Mouse (Mus musculus): ENCODE data around the gene Lct. TPM values are rescaled to one million over a fixed set of nuclear protein-coding genes. Genes with fewer than 3 reads are reported as not detected.
"Not testable (repeated sequence)": the region's sequence is repeated elsewhere in the genome, so short reads cannot be mapped to it uniquely, and the experiment has no call there.

Gene Lct
- polyA plus RNA-seq, 1 experiment from 2014 or later, result 0.16 TPM

DNA sequence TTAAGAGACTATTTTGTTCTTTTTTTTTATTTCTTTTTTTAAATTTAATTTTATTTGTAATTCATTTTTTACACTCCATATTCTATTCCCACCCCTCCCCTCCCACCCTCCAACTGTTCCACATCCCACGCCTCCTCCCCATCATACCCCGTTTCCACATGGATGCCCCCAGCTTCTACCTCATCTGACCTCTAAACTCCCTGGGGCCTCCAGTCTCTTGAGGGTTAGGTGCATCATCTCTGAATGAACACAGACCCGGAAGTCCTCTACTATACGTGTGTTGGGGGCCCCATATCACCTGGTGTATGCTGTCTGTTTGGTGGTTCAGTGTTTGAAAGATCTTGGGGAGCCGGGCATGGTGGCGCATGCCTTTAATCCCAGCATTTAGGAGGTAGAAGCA lies 8.9 kb downstream of the Lct start:
- peak; percentile 34 for DNase-seq (ENCODE audit: low spot score)
- H3K4me1 ChIP-seq (replicated peaks; ENCODE audit: control insufficient read depth, insufficient read depth, low read length); H3K36me3 ChIP-seq (ENCODE audit: control insufficient read depth, insufficient read depth, low read length); H3K4me2 ChIP-seq (ENCODE audit: low read depth, low read length, severe bottlenecking); H3K4me3 ChIP-seq (ENCODE audit: low read depth, low read length); H3K9me3 ChIP-seq (ENCODE audit: control insufficient read depth, low read length); ATAC-seq (replicated peaks; ENCODE audit: low FRiP score); H3K27me3 ChIP-seq (ENCODE audit: control insufficient read depth, insufficient read depth, low read length); H3K27ac ChIP-seq (ENCODE audit: low read depth, low read length); H3K9ac ChIP-seq (ENCODE audit: low read length): not testable (repeated sequence)
- WGBS, result 90% methylated on average over 6 of the region's 6 CpGs

DNA sequence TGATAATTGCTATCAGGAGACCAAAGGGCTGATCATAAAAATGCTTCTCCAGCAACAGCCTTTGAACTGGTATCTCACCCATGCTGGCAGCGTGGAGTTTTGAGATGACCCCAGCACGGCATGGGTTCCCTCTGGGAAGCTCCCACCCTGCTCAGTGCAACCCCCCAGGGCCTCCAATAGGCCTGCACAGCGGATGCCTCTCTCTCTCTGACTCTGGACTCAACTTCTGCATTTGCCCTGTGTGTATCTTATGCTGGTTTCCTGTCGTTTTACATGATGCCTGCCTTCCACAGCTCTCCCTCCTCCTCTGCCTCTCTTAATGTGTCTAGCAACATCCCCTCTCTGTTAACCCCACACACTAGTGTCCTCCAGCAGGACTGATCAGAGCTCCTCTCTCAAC lies 13.5 kb downstream of the Lct start:
- H3K36me3 ChIP-seq (ENCODE audit: control insufficient read depth, insufficient read depth, low read length), result no peaks in the 10 kb centered on the region
- 78% methylated on average over 4 of the region's 4 CpGs for WGBS
- H3K9me3 ChIP-seq (ENCODE audit: control insufficient read depth, low read length), result no peaks in the 10 kb centered on the region
- no peak overlapping the region for H3K27ac ChIP-seq (ENCODE audit: low read depth, low read length)
- H3K9ac ChIP-seq (ENCODE audit: low read length), result no peak overlapping the region
- H3K4me3 ChIP-seq (ENCODE audit: low read depth, low read length), result no peak overlapping the region
- no peak for ATAC-seq (replicated peaks; ENCODE audit: low FRiP score)
- H3K4me2 ChIP-seq (ENCODE audit: low read depth, low read length, severe bottlenecking), result no peak overlapping the region
- DNase-seq (ENCODE audit: low spot score), result no peak
- H3K27me3 ChIP-seq (ENCODE audit: control insufficient read depth, insufficient read depth, low read length), result no peaks in the 10 kb centered on the region
- H3K4me1 ChIP-seq (replicated peaks; ENCODE audit: control insufficient read depth, insufficient read depth, low read length), result no peaks in the 10 kb centered on the region

DNA sequence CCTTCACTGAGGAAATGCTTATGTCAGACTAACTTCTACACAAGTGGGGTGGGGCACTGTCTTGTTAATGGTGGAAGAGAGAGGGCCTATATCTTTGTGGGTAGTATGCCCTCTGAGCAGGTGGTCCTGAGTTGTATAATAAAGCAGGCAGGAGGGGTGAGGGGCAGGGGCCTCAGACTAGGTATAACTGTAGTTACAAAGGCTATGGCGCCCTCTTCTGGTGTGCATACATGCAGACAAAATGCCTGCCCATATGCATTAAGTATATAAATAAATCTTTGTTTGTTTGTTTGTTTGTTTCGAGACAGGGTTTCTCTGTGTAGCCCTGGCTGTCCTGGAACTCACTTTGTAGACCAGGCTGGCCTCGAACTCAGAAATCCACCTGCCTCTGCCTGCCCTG lies 19.1 kb downstream of the Lct start:
- no peak overlapping the region for H3K9ac ChIP-seq (ENCODE audit: low read length)
- WGBS, result 74% methylated on average over 3 of the region's 3 CpGs
- no peak overlapping the region for H3K4me3 ChIP-seq (ENCODE audit: low read depth, low read length)
- no peaks in the 10 kb centered on the region for H3K9me3 ChIP-seq (ENCODE audit: control insufficient read depth, low read length)
- DNase-seq (ENCODE audit: low spot score) (no peak), ATAC-seq (replicated peaks; ENCODE audit: low FRiP score) (no peak)
- no peak overlapping the region for H3K4me2 ChIP-seq (ENCODE audit: low read depth, low read length, severe bottlenecking)
- H3K27me3 ChIP-seq (ENCODE audit: control insufficient read depth, insufficient read depth, low read length), result no peaks in the 10 kb centered on the region
- no peaks in the 10 kb centered on the region for H3K4me1 ChIP-seq (replicated peaks; ENCODE audit: control insufficient read depth, insufficient read depth, low read length)
- H3K27ac ChIP-seq (ENCODE audit: low read depth, low read length), result no peak overlapping the region
- no peaks in the 10 kb centered on the region for H3K36me3 ChIP-seq (ENCODE audit: control insufficient read depth, insufficient read depth, low read length)

DNA sequence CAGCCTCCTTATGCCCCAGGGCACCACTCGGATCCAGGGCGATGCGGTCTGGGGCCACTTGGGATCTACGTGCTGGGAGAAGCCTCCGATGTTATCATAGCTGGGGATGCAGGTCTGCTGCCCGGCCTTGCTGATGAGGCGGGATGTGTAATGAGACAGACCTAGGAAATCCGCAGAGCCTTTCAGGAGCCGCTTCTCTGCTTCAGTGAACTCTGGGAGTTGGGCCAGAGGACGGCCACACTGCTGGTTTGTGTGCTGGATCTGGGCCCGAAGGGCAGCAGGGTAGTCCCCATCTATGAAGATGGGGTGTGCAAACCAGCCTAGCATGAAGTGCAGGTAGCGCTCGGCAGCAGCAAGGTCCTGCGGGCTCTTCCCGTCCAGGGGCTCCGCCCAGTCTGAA lies 24.2 kb downstream of the Lct start:
- Histone ChIP-seq H3K36me3 (ENCODE audit: control insufficient read depth, insufficient read depth, low read length) (no peaks in the 10 kb centered on the region), H3K4me2 (ENCODE audit: low read depth, low read length, severe bottlenecking) (no peak overlapping the region), H3K9ac (ENCODE audit: low read length) (no peak overlapping the region), H3K27ac (ENCODE audit: low read depth, low read length) (no peak overlapping the region), H3K4me1 (replicated peaks; ENCODE audit: control insufficient read depth, insufficient read depth, low read length) (no peaks in the 10 kb centered on the region), H3K27me3 (ENCODE audit: control insufficient read depth, insufficient read depth, low read length) (no peaks in the 10 kb centered on the region), H3K9me3 (ENCODE audit: control insufficient read depth, low read length) (no peaks in the 10 kb centered on the region), H3K4me3 (ENCODE audit: low read depth, low read length) (no peak overlapping the region)
- ATAC-seq (replicated peaks; ENCODE audit: low FRiP score) (no peak), DNase-seq (ENCODE audit: low spot score) (no peak)
- 91% methylated on average over 16 of the region's 16 CpGs for WGBS

DNA sequence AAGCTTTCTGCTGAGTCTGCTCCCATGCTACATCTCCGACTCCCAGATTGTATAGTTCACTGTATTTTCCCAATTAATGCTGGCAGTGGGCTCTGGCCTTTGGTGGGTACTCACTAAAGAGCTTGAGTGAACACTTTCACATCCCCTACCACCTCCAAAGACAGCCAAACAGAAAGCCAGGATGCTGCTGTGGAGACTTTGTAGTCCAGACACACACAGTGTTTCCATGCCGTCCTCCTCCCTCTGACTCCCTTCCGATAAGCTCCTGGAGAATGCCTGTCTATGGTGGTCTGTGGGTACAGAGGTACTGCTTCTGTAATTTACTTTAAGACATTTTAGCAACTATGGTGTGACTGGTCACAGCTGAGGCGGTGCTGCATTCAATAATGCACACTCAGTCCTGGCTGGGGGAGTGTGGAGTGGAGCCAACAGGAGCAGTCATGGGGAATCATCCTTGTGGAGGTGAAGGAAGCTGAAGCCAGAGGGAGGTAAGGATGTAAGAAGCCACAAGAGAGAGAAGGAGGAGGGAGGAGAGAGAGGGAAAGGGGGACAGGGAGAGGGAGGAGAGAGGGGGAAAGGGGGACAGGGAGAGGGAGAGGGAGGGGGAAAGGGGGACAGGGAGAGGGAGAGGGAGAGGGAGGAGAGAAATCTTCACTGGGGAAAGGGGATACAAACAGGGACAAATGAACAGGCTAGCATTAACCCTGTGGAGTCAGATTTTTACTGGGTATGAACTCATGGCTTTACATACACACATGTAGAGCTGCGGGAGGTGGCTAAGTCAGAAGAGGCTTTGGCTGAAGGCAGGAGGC lies 32.2 kb downstream of the Lct start:
- Histone ChIP-seq H3K9me3 (ENCODE audit: control insufficient read depth, low read length) (no peaks in the 10 kb centered on the region), H3K36me3 (ENCODE audit: control insufficient read depth, insufficient read depth, low read length) (no peaks in the 10 kb centered on the region), H3K9ac (ENCODE audit: low read length) (no peak overlapping the region), H3K4me3 (ENCODE audit: low read depth, low read length) (no peak overlapping the region), H3K27ac (ENCODE audit: low read depth, low read length) (no peak overlapping the region), H3K4me1 (replicated peaks; ENCODE audit: control insufficient read depth, insufficient read depth, low read length) (no peaks in the 10 kb centered on the region), H3K27me3 (ENCODE audit: control insufficient read depth, insufficient read depth, low read length) (no peaks in the 10 kb centered on the region), H3K4me2 (ENCODE audit: low read depth, low read length, severe bottlenecking) (no peak overlapping the region)
- DNase-seq (ENCODE audit: low spot score) (no peak), ATAC-seq (replicated peaks; ENCODE audit: low FRiP score) (no peak)
- WGBS, result 77% methylated on average over 5 of the region's 5 CpGs

DNA sequence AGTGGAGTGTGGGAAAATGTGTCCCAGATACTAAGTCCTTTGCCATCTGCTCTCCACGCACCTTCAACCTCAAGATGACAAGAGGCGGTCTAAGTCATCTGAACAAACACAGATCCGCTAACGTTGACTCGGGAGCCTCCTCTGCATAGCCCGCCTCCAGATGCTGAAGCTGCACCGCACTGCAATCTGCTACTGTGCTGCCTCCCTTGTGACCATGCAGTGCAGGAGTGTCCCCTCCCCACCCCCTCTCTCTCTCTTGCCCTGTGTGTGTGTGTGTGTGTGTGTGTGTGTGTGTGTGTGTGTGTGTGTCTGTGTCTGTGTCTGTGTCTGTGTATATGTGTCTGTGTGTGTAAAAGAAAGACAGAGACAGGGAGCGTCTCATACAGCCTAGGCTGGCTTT lies 32.8 kb downstream of the Lct start:
- ATAC-seq (replicated peaks; ENCODE audit: low FRiP score), result no peak
- Histone ChIP-seq H3K4me3 (ENCODE audit: low read depth, low read length) (no peak overlapping the region), H3K36me3 (ENCODE audit: control insufficient read depth, insufficient read depth, low read length) (no peaks in the 10 kb centered on the region)

DNA sequence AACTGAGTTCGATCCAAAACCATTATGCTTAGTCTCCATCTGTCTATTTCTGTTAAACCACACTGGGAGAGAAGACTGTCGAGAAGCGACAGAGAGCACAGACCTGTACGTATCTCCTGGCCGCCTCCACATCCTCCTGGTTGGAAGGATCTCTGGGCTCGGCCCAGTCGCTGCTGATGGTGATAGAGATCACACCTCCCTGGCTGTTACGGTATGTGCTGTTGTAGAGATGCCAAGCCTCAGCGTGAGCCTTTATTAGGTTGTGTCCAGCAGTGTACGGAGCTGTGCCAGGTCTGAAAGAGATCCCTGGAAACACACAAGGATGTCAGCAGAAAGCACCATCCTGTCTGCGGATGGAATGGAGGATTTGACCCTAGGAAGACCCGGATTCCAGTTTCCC lies 34.6 kb downstream of the Lct start:
- Histone ChIP-seq H3K27me3 (ENCODE audit: control insufficient read depth, insufficient read depth, low read length) (no peaks in the 10 kb centered on the region), H3K36me3 (ENCODE audit: control insufficient read depth, insufficient read depth, low read length) (no peaks in the 10 kb centered on the region), H3K9me3 (ENCODE audit: control insufficient read depth, low read length) (no peaks in the 10 kb centered on the region), H3K4me3 (ENCODE audit: low read depth, low read length) (no peak overlapping the region), H3K4me2 (ENCODE audit: low read depth, low read length, severe bottlenecking) (no peak overlapping the region), H3K4me1 (replicated peaks; ENCODE audit: control insufficient read depth, insufficient read depth, low read length) (no peaks in the 10 kb centered on the region), H3K27ac (ENCODE audit: low read depth, low read length) (no peak overlapping the region), H3K9ac (ENCODE audit: low read length) (no peak overlapping the region)
- ATAC-seq (replicated peaks; ENCODE audit: low FRiP score), result no peak
- DNase-seq (ENCODE audit: low spot score), result no peak
- WGBS, result 95% methylated on average over 12 of the region's 12 CpGs

More for the DNA sequence above, 32.8 kb downstream of the Lct start:
- Histone ChIP-seq H3K4me2 (ENCODE audit: low read depth, low read length, severe bottlenecking) (no peak overlapping the region), H3K9ac (ENCODE audit: low read length) (no peak overlapping the region), H3K27ac (ENCODE audit: low read depth, low read length) (no peak overlapping the region), H3K27me3 (ENCODE audit: control insufficient read depth, insufficient read depth, low read length) (no peaks in the 10 kb centered on the region), H3K4me1 (replicated peaks; ENCODE audit: control insufficient read depth, insufficient read depth, low read length) (no peaks in the 10 kb centered on the region), H3K9me3 (ENCODE audit: control insufficient read depth, low read length) (no peaks in the 10 kb centered on the region)
- no peak for DNase-seq (ENCODE audit: low spot score)
- WGBS, result 86% methylated on average over 8 of the region's 8 CpGs

DNA sequence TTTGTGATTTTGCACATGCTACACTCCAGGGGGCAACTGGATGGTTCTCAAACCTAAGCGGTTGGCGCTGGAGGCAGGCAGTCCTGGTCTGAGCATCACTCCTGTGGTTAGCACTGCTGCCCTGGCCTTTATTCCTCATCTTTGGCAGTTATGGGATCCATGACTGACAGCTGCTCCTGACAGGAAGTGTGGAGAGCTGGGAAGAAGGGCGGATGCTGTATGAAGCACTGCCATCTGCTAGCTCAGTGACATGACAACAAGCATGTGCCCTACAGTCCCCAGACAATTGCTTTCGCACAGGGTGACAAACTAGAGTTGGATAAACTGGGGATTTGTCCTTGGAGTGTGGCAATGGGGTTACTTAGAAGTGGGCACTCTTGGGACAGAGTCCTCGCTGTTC lies 37.8 kb downstream of the Lct start:
- ATAC-seq (replicated peaks; ENCODE audit: low FRiP score) (no peak), DNase-seq (ENCODE audit: low spot score) (no peak)
- H3K4me3 ChIP-seq (ENCODE audit: low read depth, low read length), result no peak overlapping the region
- no peak overlapping the region for H3K27ac ChIP-seq (ENCODE audit: low read depth, low read length)
- H3K4me2 ChIP-seq (ENCODE audit: low read depth, low read length, severe bottlenecking), result no peak overlapping the region
- H3K9me3 ChIP-seq (ENCODE audit: control insufficient read depth, low read length), result no peaks in the 10 kb centered on the region
- H3K36me3 ChIP-seq (ENCODE audit: control insufficient read depth, insufficient read depth, low read length), result no peaks in the 10 kb centered on the region
- H3K27me3 ChIP-seq (ENCODE audit: control insufficient read depth, insufficient read depth, low read length), result no peaks in the 10 kb centered on the region
- no peak overlapping the region for H3K9ac ChIP-seq (ENCODE audit: low read length)
- H3K4me1 ChIP-seq (replicated peaks; ENCODE audit: control insufficient read depth, insufficient read depth, low read length), result no peaks in the 10 kb centered on the region
- WGBS, result 85% methylated on average over 5 of the region's 5 CpGs

DNA sequence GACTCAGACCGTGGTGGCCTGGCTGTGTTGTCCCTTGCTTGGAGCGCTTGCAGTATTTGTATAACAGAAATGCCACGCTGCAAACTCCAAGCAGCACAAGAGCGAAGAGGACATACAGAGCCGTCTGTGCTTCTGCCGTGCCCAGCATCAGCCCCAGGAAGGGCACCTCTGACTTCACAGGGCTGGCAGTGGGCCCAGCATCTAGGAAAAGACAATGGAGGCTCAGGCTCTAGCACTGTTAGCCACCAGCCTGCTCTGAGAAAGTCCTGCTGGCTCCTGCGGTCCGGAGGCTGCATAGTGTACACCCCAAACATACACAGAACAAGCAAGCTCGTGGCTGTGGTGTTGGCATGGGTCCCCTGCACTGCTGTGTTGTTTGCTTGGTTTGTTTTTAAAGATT lies 43.0 kb downstream of the Lct start:
- Histone ChIP-seq H3K4me2 (ENCODE audit: low read depth, low read length, severe bottlenecking) (no peak overlapping the region), H3K36me3 (ENCODE audit: control insufficient read depth, insufficient read depth, low read length) (no peaks in the 10 kb centered on the region), H3K4me3 (ENCODE audit: low read depth, low read length) (no peak overlapping the region), H3K9ac (ENCODE audit: low read length) (no peak overlapping the region), H3K9me3 (ENCODE audit: control insufficient read depth, low read length) (no peaks in the 10 kb centered on the region), H3K27ac (ENCODE audit: low read depth, low read length) (no peak overlapping the region), H3K27me3 (ENCODE audit: control insufficient read depth, insufficient read depth, low read length) (no peaks in the 10 kb centered on the region), H3K4me1 (replicated peaks; ENCODE audit: control insufficient read depth, insufficient read depth, low read length) (no peaks in the 10 kb centered on the region)
- DNase-seq (ENCODE audit: low spot score) (no peak), ATAC-seq (replicated peaks; ENCODE audit: low FRiP score) (no peak)
- 90% methylated on average over 9 of the region's 9 CpGs for WGBS

All from forebrain, embryonic 11.5 days (tissue).